Mouse (Mus musculus): ENCODE measurements around the gene Sbk2. TPM values are rescaled to one million over a fixed set of nuclear protein-coding genes. Genes with fewer than 3 reads are reported as not detected.
A peak's percentile ranks its signal among the peaks of the same experiment; 100 is the strongest.

Gene Sbk2
- polyA plus RNA-seq, 1 experiment from 2014 or later, result not detected

- peaks cover 18% of the 10 kb centered on the region for H3K27me3 ChIP-seq (ENCODE audit: control insufficient read depth, insufficient read depth, low read length)
- DNase-seq (ENCODE audit: low spot score, missing footprints), result peak; percentile 89
- H3K27ac ChIP-seq (ENCODE audit: low read depth, low read length), result no peak overlapping the region
- peaks cover 10% of the 10 kb centered on the region for H3K36me3 ChIP-seq (ENCODE audit: control insufficient read depth, insufficient read depth, low read length)
- no peak for ATAC-seq (ENCODE audit: low FRiP score)
- peaks cover 20% of the 10 kb centered on the region for H3K4me1 ChIP-seq (ENCODE audit: control insufficient read depth, insufficient read depth, low read length)
- peak overlapping the region; percentile 12 for H3K4me2 ChIP-seq
- 47% methylated on average over 59 of the region's 59 CpGs for WGBS
- H3K9me3 ChIP-seq (ENCODE audit: control insufficient read depth, low read length), result no peaks in the 10 kb centered on the region
- peak overlapping the region; percentile 74 for H3K4me3 ChIP-seq (ENCODE audit: low read depth, low read length)
- H3K9ac ChIP-seq (ENCODE audit: low read length), result peak overlapping the region; percentile 0; the same call in 1 of the 2 replicates
Measured at GRCm38 (mm10) chr7:4993999-4994788, 30.0 kb upstream of the Sbk2 start.

DNA sequence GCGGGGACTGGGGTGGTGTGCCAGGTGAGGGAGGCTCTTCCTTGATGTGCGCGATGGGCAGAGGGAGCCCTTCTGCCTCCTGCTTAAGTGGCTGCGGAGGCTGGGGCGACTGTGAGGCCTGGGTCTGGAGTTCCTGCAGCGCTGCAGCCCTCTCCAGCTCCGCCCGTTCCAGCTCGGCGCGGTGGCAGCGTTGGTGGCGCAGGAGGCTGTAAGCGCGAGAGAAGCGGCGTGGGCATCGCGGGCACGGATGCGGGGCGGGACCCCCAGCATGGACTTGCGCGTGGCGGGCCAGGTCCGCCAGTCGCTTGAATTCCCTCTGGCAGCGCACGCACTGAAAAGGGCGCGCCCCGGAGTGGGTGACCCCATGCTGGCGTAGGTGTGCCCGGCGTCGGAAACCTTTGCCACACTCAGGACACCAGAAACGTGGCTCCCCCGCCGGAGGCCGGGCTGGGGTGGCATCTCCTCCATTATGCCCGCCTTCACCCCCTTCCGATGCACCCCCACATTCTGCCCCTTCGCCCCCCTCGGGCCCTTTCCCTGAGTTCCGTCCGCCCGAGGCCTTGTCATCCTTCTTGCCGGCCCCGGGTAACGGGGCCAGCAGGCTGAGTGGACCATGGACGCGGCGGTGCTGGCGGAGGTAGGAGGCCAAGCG is 29.3 kb upstream of the Sbk2 start:
- Histone ChIP-seq H3K27me3 (ENCODE audit: control insufficient read depth, insufficient read depth, low read length) (peaks cover 18% of the 10 kb centered on the region), H3K27ac (ENCODE audit: low read depth, low read length) (no peak overlapping the region), H3K4me2 (peak overlapping the region; percentile 12), H3K9ac (ENCODE audit: low read length) (no peak overlapping the region), H3K36me3 (ENCODE audit: control insufficient read depth, insufficient read depth, low read length) (peaks cover 10% of the 10 kb centered on the region), H3K4me1 (ENCODE audit: control insufficient read depth, insufficient read depth, low read length) (peaks cover 20% of the 10 kb centered on the region), H3K9me3 (ENCODE audit: control insufficient read depth, low read length) (no peaks in the 10 kb centered on the region), H3K4me3 (ENCODE audit: low read depth, low read length) (peak overlapping the region; percentile 74)
- WGBS, result 33% methylated on average over 55 of the region's 55 CpGs
- DNase-seq (ENCODE audit: low spot score, missing footprints), result no peak
- no peak for ATAC-seq (ENCODE audit: low FRiP score)

GRCm38 (mm10) chr7:4988250-4988649 is 24.0 kb upstream of the Sbk2 start:
- DNase-seq (ENCODE audit: low spot score, missing footprints) (no peak), ATAC-seq (ENCODE audit: low FRiP score) (no peak)
- Histone ChIP-seq H3K4me3 (ENCODE audit: low read depth, low read length) (no peak overlapping the region), H3K9me3 (ENCODE audit: control insufficient read depth, low read length) (no peaks in the 10 kb centered on the region), H3K27ac (ENCODE audit: low read depth, low read length) (no peak overlapping the region), H3K9ac (ENCODE audit: low read length) (no peak overlapping the region), H3K27me3 (ENCODE audit: control insufficient read depth, insufficient read depth, low read length) (peaks cover 4% of the 10 kb centered on the region), H3K4me1 (ENCODE audit: control insufficient read depth, insufficient read depth, low read length) (no peaks in the 10 kb centered on the region), H3K36me3 (ENCODE audit: control insufficient read depth, insufficient read depth, low read length) (peaks cover 7% of the 10 kb centered on the region), H3K4me2 (no peak overlapping the region)
- 67% methylated on average over 2 of the region's 2 CpGs for WGBS

DNA sequence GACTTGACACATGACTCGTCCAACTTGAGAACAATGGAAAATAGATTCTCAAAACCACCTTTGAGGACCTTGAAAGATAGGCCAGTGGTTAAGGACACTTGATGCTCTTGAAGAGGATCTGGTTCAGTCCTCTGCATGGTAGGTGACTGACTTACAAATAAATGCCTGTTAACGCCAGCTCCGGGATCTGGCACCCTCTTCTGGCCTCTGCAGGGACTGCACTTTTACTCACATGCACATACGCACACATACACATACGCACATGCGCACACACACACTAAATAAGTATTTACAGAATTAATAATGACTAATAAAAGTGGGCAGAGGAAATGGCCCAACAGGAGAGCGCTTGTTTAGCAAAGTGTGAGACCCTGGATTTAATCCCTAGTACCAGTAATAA is 12.6 kb upstream of the Sbk2 start:
- H3K4me2 ChIP-seq, result no peak overlapping the region
- ATAC-seq (ENCODE audit: low FRiP score) (no peak), DNase-seq (ENCODE audit: low spot score, missing footprints) (no peak)
- WGBS, result 89% methylated on average over 7 of the region's 7 CpGs
- H3K9me3 ChIP-seq (ENCODE audit: control insufficient read depth, low read length), result peaks cover 4% of the 10 kb centered on the region; the same call in 1 of the 2 replicates
- no peak overlapping the region for H3K4me3 ChIP-seq (ENCODE audit: low read depth, low read length)
- H3K4me1 ChIP-seq (ENCODE audit: control insufficient read depth, insufficient read depth, low read length), result no peaks in the 10 kb centered on the region
- H3K27me3 ChIP-seq (ENCODE audit: control insufficient read depth, insufficient read depth, low read length), result no peaks in the 10 kb centered on the region
- no peak overlapping the region for H3K9ac ChIP-seq (ENCODE audit: low read length)
- no peak overlapping the region for H3K27ac ChIP-seq (ENCODE audit: low read depth, low read length)
- no peaks in the 10 kb centered on the region for H3K36me3 ChIP-seq (ENCODE audit: control insufficient read depth, insufficient read depth, low read length)

DNA sequence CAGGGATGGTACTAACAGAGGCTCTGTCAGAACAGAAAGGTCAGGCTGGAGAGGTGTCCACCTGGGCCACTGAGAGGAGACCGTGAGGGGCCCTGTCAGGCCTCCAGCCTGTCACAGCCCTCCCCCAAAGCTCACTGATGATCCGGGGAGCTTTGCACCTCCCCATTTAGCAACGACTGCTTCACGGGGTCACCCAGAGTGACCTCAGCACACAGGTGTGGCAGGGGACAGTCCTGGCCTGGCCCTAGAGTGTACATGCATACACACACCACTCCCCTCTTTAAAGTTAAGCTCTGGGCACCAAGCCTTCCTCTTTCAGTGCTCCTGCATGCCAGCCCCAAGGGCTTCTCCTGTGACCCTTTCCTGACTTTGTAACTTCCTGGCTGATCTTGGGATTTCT is 11.2 kb upstream of the Sbk2 start:
- H3K4me3 ChIP-seq (ENCODE audit: low read depth, low read length), result no peak overlapping the region
- WGBS, result 68% methylated on average over 4 of the region's 4 CpGs
- ATAC-seq (ENCODE audit: low FRiP score) (no peak), DNase-seq (ENCODE audit: low spot score, missing footprints) (no peak)
- H3K4me1 ChIP-seq (ENCODE audit: control insufficient read depth, insufficient read depth, low read length), result no peaks in the 10 kb centered on the region
- H3K36me3 ChIP-seq (ENCODE audit: control insufficient read depth, insufficient read depth, low read length), result no peaks in the 10 kb centered on the region
- peaks cover 4% of the 10 kb centered on the region; the same call in 1 of the 2 replicates for H3K9me3 ChIP-seq (ENCODE audit: control insufficient read depth, low read length)
- no peaks in the 10 kb centered on the region for H3K27me3 ChIP-seq (ENCODE audit: control insufficient read depth, insufficient read depth, low read length)
- H3K9ac ChIP-seq (ENCODE audit: low read length), result no peak overlapping the region
- H3K4me2 ChIP-seq, result no peak overlapping the region
- no peak overlapping the region for H3K27ac ChIP-seq (ENCODE audit: low read depth, low read length)

- Histone ChIP-seq H3K9me3 (ENCODE audit: control insufficient read depth, low read length) (peaks cover 4% of the 10 kb centered on the region; the same call in 1 of the 2 replicates), H3K4me3 (ENCODE audit: low read depth, low read length) (no peak overlapping the region), H3K36me3 (ENCODE audit: control insufficient read depth, insufficient read depth, low read length) (no peaks in the 10 kb centered on the region), H3K9ac (ENCODE audit: low read length) (no peak overlapping the region), H3K27me3 (ENCODE audit: control insufficient read depth, insufficient read depth, low read length) (no peaks in the 10 kb centered on the region), H3K27ac (ENCODE audit: low read depth, low read length) (no peak overlapping the region), H3K4me2 (no peak overlapping the region), H3K4me1 (ENCODE audit: control insufficient read depth, insufficient read depth, low read length) (no peaks in the 10 kb centered on the region)
- 82% methylated on average over 18 of the region's 18 CpGs for WGBS
- ATAC-seq (ENCODE audit: low FRiP score) (no peak), DNase-seq (ENCODE audit: low spot score, missing footprints) (no peak)
Measured at GRCm38 (mm10) chr7:4972321-4973047, 8.3 kb upstream of the Sbk2 start.

DNA sequence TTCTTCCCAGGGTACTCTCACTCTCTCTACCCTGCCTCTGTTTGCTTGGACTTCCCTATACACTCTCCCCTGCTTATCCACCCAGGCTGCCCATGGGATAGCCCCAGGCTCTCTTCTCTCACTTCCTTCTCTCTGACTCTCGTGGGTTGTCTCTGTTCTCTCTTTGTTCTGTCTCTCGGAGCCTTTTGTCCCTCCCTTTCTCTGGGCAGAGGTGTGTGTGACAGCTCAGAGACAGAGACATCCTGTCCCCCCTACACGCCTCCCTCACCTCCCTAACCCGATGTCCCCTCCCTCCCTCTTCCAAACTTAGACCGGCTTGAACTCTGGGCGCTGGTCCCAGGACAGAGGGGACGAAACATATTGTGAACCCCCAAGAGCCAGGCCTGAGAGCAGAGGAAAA is 7.5 kb upstream of the Sbk2 start:
- Histone ChIP-seq H3K4me2 (no peak overlapping the region), H3K4me1 (ENCODE audit: control insufficient read depth, insufficient read depth, low read length) (no peaks in the 10 kb centered on the region), H3K9ac (ENCODE audit: low read length) (no peak overlapping the region), H3K4me3 (ENCODE audit: low read depth, low read length) (no peak overlapping the region), H3K9me3 (ENCODE audit: control insufficient read depth, low read length) (peaks cover 1% of the 10 kb centered on the region; the same call in 1 of the 2 replicates), H3K27me3 (ENCODE audit: control insufficient read depth, insufficient read depth, low read length) (no peaks in the 10 kb centered on the region), H3K36me3 (ENCODE audit: control insufficient read depth, insufficient read depth, low read length) (no peaks in the 10 kb centered on the region), H3K27ac (ENCODE audit: low read depth, low read length) (no peak overlapping the region)
- ATAC-seq (ENCODE audit: low FRiP score) (no peak), DNase-seq (ENCODE audit: low spot score, missing footprints) (no peak)
- WGBS, result 40% methylated on average over 7 of the region's 7 CpGs

DNA sequence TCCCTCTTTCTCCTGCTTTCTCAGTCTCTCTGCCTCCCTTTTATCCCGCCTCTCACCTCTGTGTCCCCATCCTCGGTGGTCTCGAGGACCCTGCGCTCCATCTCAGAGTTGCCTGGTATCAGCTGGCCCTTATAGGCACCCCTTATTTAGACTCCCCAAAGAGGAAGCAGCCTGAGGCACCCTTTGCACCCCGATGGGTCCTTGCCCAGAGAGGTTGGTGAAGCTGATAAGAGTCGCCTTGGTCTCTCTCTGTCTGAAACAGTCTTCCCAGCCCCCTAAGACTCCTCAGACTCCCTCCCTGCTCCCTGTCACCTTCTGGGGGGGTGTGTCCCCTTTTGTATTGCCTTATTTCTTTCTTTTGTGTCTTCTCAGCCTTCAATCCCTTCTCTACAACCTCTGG is 6.9 kb upstream of the Sbk2 start, which contains the start of gene Sbk3:
TSS of gene Sbk3 (minus strand) at position 101 of the 400 bp plus-strand sequence.
- Histone ChIP-seq H3K9ac (ENCODE audit: low read length) (no peak within 1 kb of the TSS), H3K4me1 (ENCODE audit: control insufficient read depth, insufficient read depth, low read length) (no peaks in the 10 kb centered on the region), H3K4me2 (no peak within 1 kb of the TSS), H3K27ac (ENCODE audit: low read depth, low read length) (no peak within 1 kb of the TSS), H3K27me3 (ENCODE audit: control insufficient read depth, insufficient read depth, low read length) (no peaks in the 10 kb centered on the region), H3K36me3 (ENCODE audit: control insufficient read depth, insufficient read depth, low read length) (no peaks in the 10 kb centered on the region), H3K9me3 (ENCODE audit: control insufficient read depth, low read length) (no peaks in the 10 kb centered on the region), H3K4me3 (ENCODE audit: low read depth, low read length) (no peak within 1 kb of the TSS)
- DNase-seq (ENCODE audit: low spot score, missing footprints), result no peak
- ATAC-seq (ENCODE audit: low FRiP score), result no peak
- WGBS, result 43% methylated on average over 6 of the region's 6 CpGs

- Histone ChIP-seq H3K36me3 (ENCODE audit: control insufficient read depth, insufficient read depth, low read length) (no peaks in the 10 kb centered on the region), H3K4me3 (ENCODE audit: low read depth, low read length) (no peak overlapping the region), H3K27ac (ENCODE audit: low read depth, low read length) (no peak overlapping the region), H3K4me2 (no peak overlapping the region), H3K9me3 (ENCODE audit: control insufficient read depth, low read length) (no peaks in the 10 kb centered on the region), H3K4me1 (ENCODE audit: control insufficient read depth, insufficient read depth, low read length) (no peaks in the 10 kb centered on the region), H3K27me3 (ENCODE audit: control insufficient read depth, insufficient read depth, low read length) (no peaks in the 10 kb centered on the region), H3K9ac (ENCODE audit: low read length) (no peak overlapping the region)
- no peak for DNase-seq (ENCODE audit: low spot score, missing footprints)
- 84% methylated on average over 5 of the region's 5 CpGs for WGBS
- ATAC-seq (ENCODE audit: low FRiP score), result no peak
Measured at GRCm38 (mm10) chr7:4964988-4965387, 782 bp upstream of the Sbk2 start.
